Mouse (Mus musculus) leukemia stem cell, adult 10-12 weeks (primary cell): Measurements from ENCODE around the gene Crocc. TPM values are rescaled to one million over a fixed set of nuclear protein-coding genes. Genes with fewer than 3 reads are reported as not detected.

ENCODE experiments used
- polyA plus RNA-seq: library from polyadenylated mRNA; stranded (reverse); fragments of >175 nt; gene quantifications from 2 replicates; pipeline ENCODE4 v1.2.3, GENCODE M21; 2012; ENCODE audit warnings: low replicate concordance

The Crocc gene
- 3.5 and 7.3 TPM in 2 replicates for polyA plus RNA-seq

DNA sequence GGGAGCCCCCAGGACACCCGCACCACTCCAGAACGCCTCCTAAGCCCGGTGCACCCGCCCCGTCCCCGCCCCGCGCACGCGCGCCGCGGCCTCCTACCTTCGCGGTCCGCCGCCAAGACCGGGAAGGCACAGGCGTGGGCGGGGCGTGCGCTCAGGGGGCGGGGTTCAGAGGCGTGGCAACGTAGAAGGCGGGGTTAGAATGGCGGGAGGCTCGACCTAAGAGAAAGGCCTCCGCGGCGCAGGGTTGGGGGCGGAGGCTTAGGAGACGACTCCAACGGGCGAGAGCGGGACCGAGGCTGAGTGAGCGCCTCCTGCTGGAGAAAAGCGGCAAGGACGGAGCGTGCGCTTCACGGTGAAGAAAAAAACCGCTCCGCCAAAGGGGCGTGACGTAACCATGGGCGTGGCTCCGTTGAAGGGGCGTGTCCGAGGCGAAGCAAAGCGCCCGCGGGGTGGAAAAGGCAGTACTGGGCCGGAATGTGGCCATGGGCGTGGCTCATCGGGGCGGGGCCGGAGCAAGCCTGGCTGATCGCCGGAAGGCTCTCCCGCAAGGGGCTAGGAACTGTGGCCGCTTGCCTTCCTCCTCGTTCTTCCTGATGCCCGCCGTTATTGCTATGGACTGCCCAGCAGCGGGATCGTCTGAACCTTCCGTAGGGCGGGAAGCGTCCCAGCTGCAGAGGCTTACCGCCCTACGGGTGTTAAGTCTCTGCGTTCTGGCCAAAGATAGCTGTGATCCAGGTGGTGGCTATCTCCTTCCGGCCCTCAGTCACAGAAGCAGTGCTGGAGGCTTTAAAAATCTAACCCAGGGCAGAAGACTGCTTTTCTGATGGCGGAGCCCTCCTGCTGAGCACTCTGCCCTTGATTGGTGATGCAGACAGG, at the start of gene Crocc:
TSS of gene Crocc (minus strand) at position 125 of the 876 bp plus-strand sequence.

DNA sequence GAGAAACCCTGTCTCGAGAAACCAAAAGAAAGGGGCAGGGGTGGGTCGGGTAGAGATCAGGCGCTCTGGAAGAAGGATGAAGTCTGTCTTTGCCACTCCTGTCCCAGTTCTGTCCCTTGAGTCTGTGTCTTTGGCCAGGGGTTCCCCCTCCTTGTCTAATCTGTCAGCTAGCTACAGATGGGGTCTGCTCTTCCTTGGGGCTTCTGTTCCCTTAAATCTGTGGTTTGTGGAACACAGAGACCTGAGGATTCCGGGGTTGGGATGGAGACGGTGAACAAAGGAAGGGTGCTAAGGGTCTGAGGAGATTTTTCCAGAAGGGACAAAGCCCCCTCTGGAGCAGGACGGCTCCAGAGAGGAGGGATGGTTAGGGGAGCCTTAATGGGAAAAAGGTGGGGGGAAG, 27.7 kb upstream of the Crocc start, which contains the start of gene Spata21:
TSS of gene Spata21 (plus strand) at position 301 of the 400 bp plus-strand sequence.

DNA sequence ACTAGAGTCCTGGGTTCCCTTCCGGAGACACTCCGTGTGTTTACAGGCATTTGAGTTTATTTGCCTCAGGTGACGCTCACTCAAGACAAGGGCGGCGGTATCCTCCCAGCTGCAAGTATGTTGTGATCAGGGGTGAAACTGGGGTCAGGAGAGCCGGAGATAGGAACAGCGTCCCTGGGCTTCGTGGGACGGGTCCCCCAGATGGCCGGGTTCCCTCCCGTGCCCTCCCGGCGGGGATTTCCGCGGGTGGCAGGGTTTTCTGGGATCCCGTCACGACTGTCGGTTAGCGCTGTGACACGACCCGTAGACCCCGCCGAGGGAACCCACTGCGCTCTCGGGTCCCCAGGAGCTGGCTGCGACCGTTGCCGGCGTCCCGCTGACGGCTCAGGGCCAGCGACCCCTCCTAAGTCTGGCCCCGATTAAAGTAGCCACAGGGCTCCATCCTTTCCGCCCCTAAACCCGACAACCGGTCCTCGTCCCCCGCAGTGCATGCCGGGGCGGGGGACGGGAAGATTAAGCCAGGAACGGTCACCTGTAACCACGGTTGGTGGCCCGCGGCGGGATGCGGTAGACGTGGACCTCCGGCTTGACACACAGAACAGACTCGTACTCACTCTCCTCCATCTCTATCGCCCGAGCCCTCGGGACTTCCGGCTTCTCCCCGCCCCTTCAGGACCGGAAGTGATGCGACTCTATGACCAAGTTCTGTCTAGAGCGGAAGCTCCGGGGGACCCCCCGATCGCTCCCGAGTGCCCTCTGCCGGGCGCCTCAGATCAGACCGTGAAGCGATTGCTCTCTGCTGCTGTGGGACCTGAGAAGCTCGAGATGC, 17.5 kb upstream of the Crocc start, which contains the start of gene Necap2:
TSS of gene Necap2 (minus strand) at position 677 of the 829 bp plus-strand sequence.

DNA sequence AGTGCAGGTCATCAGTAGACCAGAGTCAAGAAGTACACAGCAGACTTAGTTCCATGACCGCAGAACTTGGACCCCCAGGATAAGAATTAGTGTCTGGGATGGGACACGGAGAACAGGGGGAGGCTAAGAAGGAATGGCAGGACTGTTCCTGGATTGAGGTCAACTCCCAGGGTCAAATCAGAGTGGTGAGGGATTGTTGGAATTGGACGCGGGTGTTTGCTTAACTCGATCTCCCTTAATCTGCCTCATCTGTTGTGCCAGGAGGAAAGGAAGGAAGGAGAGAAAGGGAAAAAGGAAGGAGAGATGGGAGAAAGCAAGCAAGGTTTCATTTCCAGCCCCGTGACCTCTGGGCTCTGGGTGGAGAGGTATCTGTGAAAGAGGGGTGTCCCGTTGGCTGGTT, 50.2 kb downstream of the Crocc start, which contains the start of gene Mfap2:
TSS of gene Mfap2 (plus strand) at position 301 of the 400 bp plus-strand sequence.

DNA sequence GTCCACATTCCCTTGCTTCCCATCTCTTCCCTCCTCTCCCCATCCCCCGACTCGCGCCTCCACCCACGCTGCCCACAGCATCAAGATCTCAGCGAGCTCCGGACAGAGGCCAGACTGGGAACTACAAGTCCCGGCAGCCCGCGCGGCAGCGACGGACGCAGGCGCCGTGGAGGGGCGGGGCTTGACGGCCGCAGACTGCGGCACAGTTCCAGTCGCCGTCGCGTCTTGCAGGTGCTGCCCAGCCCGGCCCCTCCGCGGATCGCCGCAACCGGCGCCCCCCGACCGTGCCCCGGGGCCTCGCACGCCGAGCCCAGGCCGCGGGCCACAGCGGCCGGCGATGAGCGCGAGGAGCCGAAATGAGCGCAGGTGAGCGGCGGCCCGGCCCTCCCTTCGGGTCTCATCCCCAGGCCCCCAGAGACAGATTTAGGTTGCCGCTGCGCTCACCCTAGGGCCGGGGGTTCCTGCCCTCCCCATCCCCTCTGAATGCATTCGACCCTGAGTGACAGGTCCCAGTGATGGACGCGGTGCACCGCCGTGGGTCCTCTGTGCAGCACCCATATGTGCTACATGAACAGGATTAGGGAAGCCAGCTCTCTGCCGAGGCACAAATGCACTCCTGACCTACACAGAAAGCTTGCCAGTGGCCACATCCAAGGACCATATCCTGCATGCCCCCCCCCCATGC, 73.5 kb downstream of the Crocc start, which contains the start of gene Atp13a2:
TSS of gene Atp13a2 (plus strand) at position 163 of the 685 bp plus-strand sequence.

Other genes with a start within 250 kb of the Crocc start
- gene Padi3, start 249.9 kb downstream of the Crocc start, polyA plus RNA-seq: 9.4 and 12.9 TPM in 2 replicates
- 0.22 and 0.39 TPM in 2 replicates for gene Padi1, start 214.8 kb downstream of the Crocc start, polyA plus RNA-seq
- 0.20 and 0.33 TPM in 2 replicates for gene Padi2, start 154.2 kb downstream of the Crocc start, polyA plus RNA-seq
- 46.5 and 140 TPM in 2 replicates for gene Sdhb, start 99.3 kb downstream of the Crocc start, polyA plus RNA-seq
- gene Atp13a2, start 73.7 kb downstream of the Crocc start, polyA plus RNA-seq: 197 and 219 TPM in 2 replicates
- gene Mfap2, start 50.1 kb downstream of the Crocc start, polyA plus RNA-seq: 0.55 and 0.79 TPM in 2 replicates
- gene Necap2, start 17.8 kb upstream of the Crocc start, polyA plus RNA-seq: 323 and 426 TPM in 2 replicates
- 0.07 and 0.16 TPM in 2 replicates for gene Spata21, start 27.8 kb upstream of the Crocc start, polyA plus RNA-seq
- gene Szrd1, start 79.2 kb upstream of the Crocc start, polyA plus RNA-seq: 118 and 198 TPM in 2 replicates
- 13.7 and 20.9 TPM in 2 replicates for gene Fbxo42, start 87.4 kb upstream of the Crocc start, polyA plus RNA-seq
- 1.5 and 1.9 TPM in 2 replicates for gene Rsg1, start 153.4 kb upstream of the Crocc start, polyA plus RNA-seq
- gene Arhgef19, start 178.9 kb upstream of the Crocc start, polyA plus RNA-seq: not detected in 2 replicates
- gene Epha2, start 240.7 kb upstream of the Crocc start, polyA plus RNA-seq: 0.34 and 0.42 TPM in 2 replicates